Mouse (Mus musculus) heart, postnatal 10 days (tissue): ENCODE data around the gene Olfr109. TPM values are rescaled to one million over a fixed set of nuclear protein-coding genes. Genes with fewer than 3 reads are reported as not detected.

ENCODE experiments used
- DNase-seq, 2 experiments: peaks; one replicate each; pipeline ENCODE4 v3.0.0; 2021
- intact Hi-C: fragments of 180-260 bp; cut with DNase I; formaldehyde crosslinking; loops from one replicate; pipeline ENCODE4 v1.15.1; 2025
- total RNA-seq, 2 experiments: library from RNA; stranded (reverse); gene quantifications; 2 replicates each; pipeline ENCODE4 v1.2.3; 2021

Olfr109 gene
- total RNA-seq: not detected

GRCm38 (mm10) chr17:37458616-37459015 lies at the start of gene Olfr109:
Gene Olfr109, plus strand, starts transcription at chr17:37458916.
- intact Hi-C loops: no loop called here
- no peak for DNase-seq

- intact Hi-C loops: no loop called here
- no peak for DNase-seq
Observed at GRCm38 (mm10) chr17:37413380-37413779, 45.3 kb upstream of the Olfr109 start.

- intact Hi-C loops: no loop called here
- DNase-seq: no peak
Observed at GRCm38 (mm10) chr17:37445180-37445579, 13.5 kb upstream of the Olfr109 start, which contains the start of gene Olfr108. Gene Olfr108, plus strand, starts transcription at chr17:37445480.

DNA sequence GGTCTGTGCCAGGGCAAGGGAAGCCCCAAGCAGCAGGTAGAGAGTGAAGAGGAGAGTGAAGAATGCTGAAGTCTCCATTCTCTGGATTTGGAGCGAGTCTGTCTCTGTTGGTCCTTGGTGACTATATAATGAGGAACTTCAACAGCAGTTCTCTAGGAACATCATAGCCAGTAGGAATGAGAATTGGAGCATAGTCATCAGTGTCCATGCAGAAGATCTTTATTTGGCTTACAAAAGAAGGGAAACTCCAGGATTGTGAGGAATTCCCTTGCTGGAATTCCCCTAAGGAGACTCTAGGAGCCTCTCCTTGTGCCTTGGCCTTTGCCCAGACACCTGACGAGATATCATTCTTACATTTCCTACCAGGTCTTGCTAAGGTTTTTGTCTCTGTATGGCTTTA lies 24.7 kb downstream of the Olfr109 start, which contains the start of gene H2-M2:
H2-M2 (minus strand) TSS at position 101 of the 400 bp plus-strand sequence.
- DNase-seq: no peak
- intact Hi-C loops: no loop called here

DNA sequence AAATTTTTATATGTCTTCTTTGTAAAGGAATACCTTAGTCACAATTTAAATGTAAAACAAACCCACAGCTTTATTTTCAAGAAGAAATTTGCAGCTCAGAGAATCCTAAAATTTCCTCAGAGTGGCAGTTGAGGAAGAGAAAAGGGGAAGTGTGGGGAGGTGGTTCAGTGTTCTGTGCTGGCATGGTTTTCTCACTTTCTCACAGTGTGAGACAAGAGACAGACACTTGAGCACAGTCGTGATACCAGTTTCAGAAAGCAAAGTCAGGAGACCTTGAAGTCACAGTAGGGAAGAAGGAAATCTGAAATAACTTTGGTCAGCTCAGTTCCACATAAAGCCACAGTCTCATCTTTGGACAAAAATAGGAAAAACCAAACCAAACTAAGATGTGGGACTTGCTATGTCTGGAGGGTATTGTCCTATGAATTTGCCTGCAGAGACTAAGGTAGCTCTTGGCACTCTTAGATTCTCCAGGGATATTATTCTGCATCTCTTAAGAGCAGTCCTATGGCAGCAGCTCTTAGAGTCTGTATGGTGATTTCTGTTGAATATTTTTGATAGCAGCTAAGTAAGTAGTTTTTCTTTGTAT lies 33.3 kb downstream of the Olfr109 start, which contains the start of gene Olfr110:
Olfr110 (plus strand) TSS at position 539 of the 589 bp plus-strand sequence.
- DNase-seq: no peak
- intact Hi-C loops: no loop called here

DNA sequence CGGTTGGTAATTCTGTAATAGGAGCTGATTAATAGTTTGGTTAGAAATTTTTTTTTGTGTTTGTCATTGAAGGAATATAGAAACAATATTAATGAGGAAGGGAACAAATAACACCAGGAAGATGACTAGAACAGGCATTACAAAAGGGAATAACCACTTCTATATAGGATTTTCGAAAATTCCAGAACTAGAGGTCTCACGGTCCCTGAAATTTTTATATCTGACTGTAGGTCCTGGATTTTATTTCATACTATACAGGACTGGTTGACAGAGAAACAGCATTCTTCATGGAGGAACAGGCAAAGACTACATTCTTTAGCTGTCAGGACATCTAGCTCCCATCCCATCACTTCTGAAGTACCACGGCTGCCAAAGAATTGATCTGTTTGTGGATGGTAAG lies 49.0 kb downstream of the Olfr109 start, which contains the start of gene Olfr111:
Olfr111 (plus strand) TSS at position 301 of the 400 bp plus-strand sequence.
- DNase-seq: no peak
- intact Hi-C loops: no loop called here

Other genes starting within 250 kb of the Olfr109 start
- gene Olfr95, start 245.8 kb upstream of the Olfr109 start, total RNA-seq: not detected
- not detected for gene Olfr96, start 238.8 kb upstream of the Olfr109 start, total RNA-seq
- gene Olfr97, start 221.6 kb upstream of the Olfr109 start, total RNA-seq: not detected
- not detected for gene Olfr98, start 195.2 kb upstream of the Olfr109 start, total RNA-seq
- gene H2-M3, start 188.7 kb upstream of the Olfr109 start, total RNA-seq: 1 to 10 TPM; 3.2 to 4.0 TPM
- not detected for gene Olfr99, start 175.5 kb upstream of the Olfr109 start, total RNA-seq
- not detected for gene Olfr101, start 154.6 kb upstream of the Olfr109 start, total RNA-seq
- gene Olfr102, start 141.9 kb upstream of the Olfr109 start, total RNA-seq: not detected
- gene Olfr103, start 119.2 kb upstream of the Olfr109 start, total RNA-seq: not detected
- gene Olfr104-ps, start 99.3 kb upstream of the Olfr109 start, total RNA-seq: not detected
- not detected for gene Olfr105-ps, start 79.9 kb upstream of the Olfr109 start, total RNA-seq
- gene Olfr106-ps, start 68.5 kb upstream of the Olfr109 start, total RNA-seq: not detected
- not detected for gene Olfr107, start 59.7 kb upstream of the Olfr109 start, total RNA-seq
- not detected for gene Olfr108, start 13.4 kb upstream of the Olfr109 start, total RNA-seq
- not detected for gene H2-M2, start 24.6 kb downstream of the Olfr109 start, total RNA-seq
- not detected for gene Olfr110, start 33.6 kb downstream of the Olfr109 start, total RNA-seq
- gene Olfr111, start 49.1 kb downstream of the Olfr109 start, total RNA-seq: not detected
- gene Olfr112, start 110.5 kb downstream of the Olfr109 start, total RNA-seq: not detected
- not detected for gene Olfr113, start 118.7 kb downstream of the Olfr109 start, total RNA-seq
- not detected for gene Olfr114, start 133.8 kb downstream of the Olfr109 start, total RNA-seq
- not detected for gene Olfr115, start 168.2 kb downstream of the Olfr109 start, total RNA-seq
- gene Olfr116, start 168.3 kb downstream of the Olfr109 start, total RNA-seq: not detected
- not detected for gene Olfr117, start 204.9 kb downstream of the Olfr109 start, total RNA-seq
- not detected for gene Olfr118, start 208.1 kb downstream of the Olfr109 start, total RNA-seq
- not detected for gene Olfr119, start 237.6 kb downstream of the Olfr109 start, total RNA-seq